Mouse (Mus musculus) lung, postnatal 25 days (tissue): ENCODE data around the gene Mlst8.
"Not testable (repeated sequence)": the region's sequence is repeated elsewhere in the genome, so short reads cannot be mapped to it uniquely, and the experiment has no call there.

Experiments used
- DNase-seq: peaks from one replicate; pipeline ENCODE4 v3.0.0; 2022; ENCODE audit warnings: low spot score

The Mlst8 gene

DNA sequence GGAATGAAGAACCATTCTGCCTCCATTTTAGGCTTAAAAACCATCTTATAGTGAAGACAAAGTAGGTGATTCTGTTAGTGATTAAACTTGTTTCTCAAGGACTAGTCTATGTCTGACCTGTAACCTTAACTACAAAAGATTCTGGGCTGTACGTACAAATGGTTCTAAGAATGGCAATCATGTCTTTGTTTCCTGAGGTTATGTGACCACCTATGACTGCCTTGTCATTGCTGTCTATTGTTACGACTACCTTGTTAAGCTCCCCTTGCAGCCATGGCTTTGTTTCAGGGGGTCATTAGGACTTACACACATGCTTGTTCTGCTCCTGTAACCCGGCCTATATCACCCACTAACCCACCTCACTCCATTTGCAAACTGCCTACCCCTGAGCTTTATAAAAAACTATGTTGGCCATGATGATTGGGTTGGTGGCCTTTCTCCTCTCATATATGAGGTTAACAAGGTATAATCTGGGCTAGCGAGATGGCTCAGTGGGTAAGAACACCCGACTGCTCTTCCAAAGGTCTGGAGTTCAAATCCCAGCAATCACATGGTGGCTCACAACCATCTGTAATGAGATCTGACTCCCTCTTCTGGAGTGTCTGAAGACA is 10.1 kb downstream of the Mlst8 start:
- DNase-seq = no peak

- no peak for DNase-seq
These were observed 15.3 kb downstream of the Mlst8 start for GRCm38 (mm10) chr17:24463374-24464133.

GRCm38 (mm10) chr17:24462932-24463331 is 15.9 kb downstream of the Mlst8 start:
- DNase-seq = no peak

GRCm38 (mm10) chr17:24461580-24461979 is 17.3 kb downstream of the Mlst8 start:
- no peak for DNase-seq

- DNase-seq = not testable (repeated sequence)
These were observed 23.2 kb downstream of the Mlst8 start for GRCm38 (mm10) chr17:24455523-24456206.

DNA sequence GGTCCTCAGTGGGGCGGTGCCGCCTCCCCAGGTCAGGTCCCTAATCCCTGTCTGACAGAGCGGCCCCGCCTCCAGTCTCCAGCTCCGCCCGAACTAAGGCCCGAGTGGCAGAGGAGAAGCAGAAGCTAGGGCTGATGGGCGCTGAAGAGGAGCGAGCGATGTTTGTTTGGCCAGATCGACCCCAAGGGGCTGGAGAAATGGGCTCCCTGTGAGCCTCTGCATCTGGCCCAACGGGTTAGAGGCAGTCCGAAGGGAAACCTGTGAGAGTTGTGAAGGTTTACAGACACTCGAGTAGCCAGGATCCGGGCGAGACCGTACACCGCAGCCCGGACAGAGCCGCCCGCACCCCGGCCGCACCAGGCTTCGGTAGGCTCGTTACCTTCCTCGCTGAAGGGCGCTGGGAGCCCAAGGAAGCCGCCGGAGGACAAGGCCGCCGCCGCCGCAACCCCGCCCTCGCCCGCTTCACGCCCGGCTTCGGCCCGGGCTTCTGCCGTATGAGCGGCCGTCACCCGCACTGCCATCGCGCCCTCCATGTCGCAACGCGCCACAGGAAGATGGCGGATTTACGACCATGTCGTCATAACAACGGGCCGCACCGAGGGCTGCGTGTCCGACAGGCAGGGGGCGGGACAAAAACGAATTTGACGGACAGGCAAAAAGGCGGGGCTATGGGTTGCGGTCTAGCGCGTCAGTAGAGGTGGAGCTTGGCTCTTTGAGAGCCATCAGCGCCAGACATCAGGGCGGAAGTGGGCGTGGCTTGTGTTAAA is 23.9 kb downstream of the Mlst8 start:
- peak; percentile 100 for DNase-seq

GRCm38 (mm10) chr17:24454218-24454755 is 24.6 kb downstream of the Mlst8 start:
- DNase-seq = no peak

- DNase-seq = no peak
These were observed 25.5 kb downstream of the Mlst8 start for GRCm38 (mm10) chr17:24453372-24453771.

GRCm38 (mm10) chr17:24451220-24451619 is 27.7 kb downstream of the Mlst8 start:
- no peak for DNase-seq

DNA sequence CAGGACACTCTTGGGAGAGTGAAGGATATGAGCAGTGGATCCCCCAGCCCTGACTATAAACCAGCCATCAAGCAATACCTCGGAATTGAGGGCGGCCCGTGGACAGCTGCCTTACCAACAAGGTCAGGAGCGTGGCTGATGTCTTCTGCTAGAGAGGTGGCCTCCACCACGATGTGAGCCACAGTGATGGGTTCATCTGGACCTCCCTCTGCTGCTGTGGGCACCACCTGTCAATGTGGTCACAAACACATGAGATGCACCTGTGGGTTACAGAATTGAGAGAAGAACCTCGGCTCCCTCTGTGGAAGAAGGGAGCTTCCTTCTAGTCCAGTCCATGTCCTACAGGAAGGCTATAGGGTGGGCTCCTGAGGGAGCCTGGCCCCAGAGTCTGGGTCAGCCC is 29.4 kb downstream of the Mlst8 start:
- DNase-seq = no peak

- DNase-seq = no peak
These were observed 32.3 kb downstream of the Mlst8 start for GRCm38 (mm10) chr17:24446590-24446989.

- no peak for DNase-seq
These were observed 35.5 kb downstream of the Mlst8 start for GRCm38 (mm10) chr17:24443409-24443808.

GRCm38 (mm10) chr17:24442632-24443155 is 36.2 kb downstream of the Mlst8 start, which contains the start of gene Dnase1l2:
TSS of gene Dnase1l2 (minus strand) at chr17:24443105.
- DNase-seq = no peak

DNA sequence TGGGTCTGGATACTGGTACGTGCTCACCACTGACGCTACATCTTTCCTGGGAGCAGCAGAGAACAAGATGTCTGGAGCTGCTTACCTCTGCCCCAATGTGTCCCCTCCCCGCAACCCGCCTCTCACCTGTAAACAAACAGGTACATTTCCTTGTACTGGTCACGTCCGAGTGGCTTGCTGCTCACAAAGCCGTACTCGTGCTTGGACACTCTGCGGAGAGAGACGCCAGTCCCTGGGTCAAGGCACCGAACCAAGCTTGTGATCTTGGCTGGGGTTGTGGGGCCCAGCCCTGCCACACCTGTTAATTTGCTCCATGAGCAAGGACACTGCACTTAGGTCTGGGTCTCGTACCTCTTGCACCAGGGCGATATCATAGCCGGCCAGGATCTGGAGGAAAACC is 36.8 kb downstream of the Mlst8 start:
- DNase-seq = no peak

- no peak for DNase-seq
These were observed 37.7 kb downstream of the Mlst8 start for GRCm38 (mm10) chr17:24441148-24441547.

DNA sequence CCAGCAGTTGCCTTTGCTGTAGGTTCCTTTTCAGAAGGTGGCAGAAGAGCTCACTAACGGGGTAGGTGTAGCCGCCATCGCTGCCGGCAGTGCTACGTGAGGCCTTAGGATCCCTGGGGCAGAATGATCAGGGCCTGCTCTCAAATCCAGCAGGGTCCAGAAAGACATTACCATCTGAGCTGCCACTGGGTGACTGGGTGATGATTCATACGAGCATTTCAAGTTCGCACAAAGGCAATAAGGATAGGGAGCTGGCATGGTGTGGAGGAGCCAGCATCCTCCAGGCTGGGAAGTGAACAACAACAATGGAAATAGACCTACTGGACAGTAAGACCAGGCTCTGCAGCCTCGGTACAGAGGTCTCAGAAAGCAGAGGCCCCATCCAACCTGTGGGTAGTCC is 38.5 kb downstream of the Mlst8 start:
- DNase-seq = no peak

DNA sequence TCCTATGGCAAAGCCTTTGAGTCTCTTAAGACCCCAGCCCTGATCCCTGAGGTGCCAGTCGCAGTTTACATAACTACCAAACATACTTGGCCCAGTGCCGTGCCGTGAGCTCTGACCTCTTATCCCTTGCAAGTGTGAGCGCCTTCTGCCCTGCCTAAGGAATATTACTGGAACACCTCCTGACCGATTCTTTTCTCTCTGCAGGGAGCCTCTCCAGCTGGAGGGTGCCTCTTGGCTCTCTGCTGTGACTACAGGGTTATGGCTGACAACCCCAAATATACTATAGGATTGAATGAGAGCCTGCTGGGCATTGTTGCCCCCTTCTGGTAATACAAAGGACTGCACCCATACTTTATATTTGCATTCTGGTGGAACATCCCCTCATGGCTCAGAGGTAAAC is 41.9 kb downstream of the Mlst8 start:
- DNase-seq = peak; percentile 39

- no peak for DNase-seq
These were observed 49.5 kb downstream of the Mlst8 start for GRCm38 (mm10) chr17:24429201-24429983.

GRCm38 (mm10) chr17:24427170-24427557 is 51.7 kb downstream of the Mlst8 start:
- no peak for DNase-seq

GRCm38 (mm10) chr17:24426471-24427169 is 52.3 kb downstream of the Mlst8 start, which contains the start of gene Eci1:
TSS of gene Eci1 (plus strand) at chr17:24426641.
- DNase-seq = peak; percentile 98
